Mouse (Mus musculus) adipose tissue, adult 10 weeks (tissue): ENCODE measurements around the gene Zbtb8b. TPM values are rescaled to one million over a fixed set of nuclear protein-coding genes. Genes with fewer than 3 reads are reported as not detected.

Experiments used
- polyA plus RNA-seq: library from polyadenylated mRNA; stranded (reverse); fragments of 350-450 nt; fragmentation: Illumina TruSeq; extraction: RNeasy Lipid Tissue Mini Kit (QIAGEN cat#74804); gene quantifications from one replicate; pipeline ENCODE4 v1.2.3, GENCODE M21; 2014; ENCODE audit warnings: low read depth, low replicate concordance

The Zbtb8b gene
- 1.8 TPM for polyA plus RNA-seq

GRCm38 (mm10) chr4:129440340-129441063 is at the start of gene Zbtb8b:
Gene Zbtb8b (minus strand): TSS chr4:129440853.

DNA sequence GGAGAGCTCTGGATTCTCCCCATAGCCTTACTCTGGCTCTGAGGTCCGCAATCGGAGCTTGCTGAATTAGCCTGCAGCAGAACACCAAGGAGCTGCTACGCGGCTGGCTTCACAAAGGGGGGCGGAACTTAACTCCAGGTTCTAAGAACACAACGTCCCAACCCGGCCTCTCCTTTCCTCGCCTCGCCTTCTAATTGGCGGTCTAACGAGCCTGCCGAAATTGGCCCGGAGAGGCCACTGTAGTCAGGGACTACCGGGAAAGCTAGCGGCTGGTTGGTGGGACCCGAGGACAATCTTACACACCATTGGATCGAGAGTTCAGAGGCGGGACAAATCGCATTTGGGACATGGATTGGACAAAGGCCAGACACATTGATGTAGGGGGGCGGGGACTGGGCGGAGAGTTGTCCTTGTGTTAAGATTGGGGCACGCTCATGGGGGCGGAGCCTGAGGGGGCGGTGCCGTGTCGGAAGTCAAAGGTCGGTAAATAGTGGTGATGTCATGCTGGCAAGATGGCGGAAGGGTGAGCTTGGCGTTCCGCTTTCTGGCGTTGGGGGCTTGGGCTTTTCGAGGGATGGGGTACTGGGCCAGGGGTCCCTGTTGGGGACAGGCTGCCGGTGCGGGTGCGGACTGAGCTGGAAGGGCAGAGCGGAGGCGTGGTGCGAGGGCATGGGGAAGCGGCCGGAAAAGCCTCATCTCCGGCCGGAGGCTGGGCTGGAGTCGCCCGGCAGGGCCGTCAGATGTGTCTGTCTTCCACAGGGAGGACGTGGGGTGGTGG is 20.7 kb upstream of the Zbtb8b start, which contains the start of gene Bsdc1:
TSS of gene Bsdc1 (plus strand) at position 399 of the 778 bp plus-strand sequence.

DNA sequence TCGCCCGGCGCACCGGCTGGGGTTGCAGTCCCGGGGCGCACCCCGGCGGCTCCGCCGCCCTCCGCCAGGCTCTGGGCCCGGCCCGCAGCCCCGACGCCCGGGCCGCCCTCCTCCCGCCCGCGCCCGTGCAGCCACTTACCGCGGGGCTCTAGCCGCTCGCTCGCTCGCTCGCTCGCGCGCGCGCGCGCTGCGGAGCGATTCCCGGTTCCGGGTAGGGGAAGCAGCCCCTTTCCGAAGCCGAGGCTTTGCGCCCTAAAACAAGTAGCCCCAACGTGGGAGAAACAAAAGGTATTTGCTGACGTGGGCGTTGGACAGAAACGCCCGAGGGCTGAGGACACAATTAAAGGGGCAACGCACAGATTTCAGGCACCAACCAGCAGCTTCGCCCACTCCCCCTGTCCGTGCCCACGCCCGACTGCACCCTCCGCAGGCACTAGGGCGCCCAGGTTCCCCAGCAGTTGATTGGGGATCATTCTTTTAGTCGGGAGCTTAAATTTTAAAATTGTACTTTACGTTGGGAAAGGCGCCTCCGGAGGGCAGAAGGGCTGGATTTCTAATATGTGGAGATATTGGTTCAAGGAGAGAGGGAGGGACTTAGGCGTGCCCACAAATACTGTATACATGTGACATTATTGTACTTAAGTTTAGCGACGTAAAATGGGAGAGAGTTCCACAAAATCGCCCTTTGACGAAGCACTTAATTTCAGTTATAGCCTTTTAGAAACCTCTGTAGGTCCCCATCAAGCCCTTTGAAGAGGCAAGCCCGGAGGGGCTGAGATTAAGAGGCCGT is 62.9 kb downstream of the Zbtb8b start, which contains the start of gene Zbtb8a:
TSS of gene Zbtb8a (minus strand) at position 516 of the 790 bp plus-strand sequence.

Other genes with a start within 250 kb of the Zbtb8b start
- 19.0 TPM for gene C77080, start 179.4 kb downstream of the Zbtb8b start, polyA plus RNA-seq
- gene Sync, start 153.2 kb downstream of the Zbtb8b start, polyA plus RNA-seq = 2.4 TPM
- gene Rbbp4, start 105.5 kb downstream of the Zbtb8b start, polyA plus RNA-seq = 58.2 TPM
- gene Zbtb8os, start 105.2 kb downstream of the Zbtb8b start, polyA plus RNA-seq = 75.2 TPM
- gene Zbtb8a, start 62.7 kb downstream of the Zbtb8b start, polyA plus RNA-seq = 11.8 TPM
- 44.2 TPM for gene Bsdc1, start 20.7 kb upstream of the Zbtb8b start, polyA plus RNA-seq
- 7.4 TPM for gene Tssk3, start 50.2 kb upstream of the Zbtb8b start, polyA plus RNA-seq
- 11.9 TPM for gene Fam229a, start 50.3 kb upstream of the Zbtb8b start, polyA plus RNA-seq
- gene Marcksl1, start 72.7 kb upstream of the Zbtb8b start, polyA plus RNA-seq = 50.9 TPM
- 73.0 TPM for gene Hdac1, start 101.9 kb upstream of the Zbtb8b start, polyA plus RNA-seq
- gene Lck, start 132.8 kb upstream of the Zbtb8b start, polyA plus RNA-seq = 1.5 TPM
- 2.7 TPM for gene Fam167b, start 137.7 kb upstream of the Zbtb8b start, polyA plus RNA-seq
- gene Eif3i, start 159.8 kb upstream of the Zbtb8b start, polyA plus RNA-seq = 259 TPM
- gene Tmem234, start 159.8 kb upstream of the Zbtb8b start, polyA plus RNA-seq = 210 TPM
- gene Dcdc2b, start 173.4 kb upstream of the Zbtb8b start, polyA plus RNA-seq = 5.0 TPM
- gene Iqcc, start 178.2 kb upstream of the Zbtb8b start, polyA plus RNA-seq = 36.2 TPM
- gene Ccdc28b, start 183.1 kb upstream of the Zbtb8b start, polyA plus RNA-seq = 41.8 TPM
- 38.5 TPM for gene Txlna, start 200.2 kb upstream of the Zbtb8b start, polyA plus RNA-seq
- gene Kpna6, start 231.9 kb upstream of the Zbtb8b start, polyA plus RNA-seq = 35.5 TPM